Mouse (Mus musculus): ENCODE measurements around the gene Olfr1418.
A peak's percentile ranks its signal among the peaks of the same experiment; 100 is the strongest.

- TF ChIP-seq CTCF (IDR thresholded peaks at IDR 0.05; ENCODE audit: low read depth) = peak; percentile 33; the same call in 1 of the 2 replicates
- TF ChIP-seq EP300 (IDR thresholded peaks at IDR 0.05; ENCODE audit: low read depth) = no peak
These were observed 7.0 kb upstream of the Olfr1418 start for GRCm38 (mm10) chr19:11867837-11868236.

All from liver, embryonic 14.5 days (tissue).